Mouse (Mus musculus) bone marrow, adult 2 months (tissue): ENCODE measurements around the gene Ppm1n.
A peak's percentile ranks its signal among the peaks of the same experiment; 100 is the strongest.

Experiments
- CTCF ChIP-seq: fragments of 200-500 bp; IDR thresholded peaks from 2 replicates; pipeline ENCODE4 v1.5.1; 2011; ENCODE audit warnings: low read length, control low read depth; ENCODE audit not compliant: control insufficient read depth, insufficient read depth
- POLR2A ChIP-seq: fragments of 200-500 bp; IDR thresholded peaks from 2 replicates; pipeline ENCODE4 v1.6.1; 2011; ENCODE audit warnings: low read depth, mild to moderate bottlenecking, control low read depth, low read length, borderline replicate concordance; ENCODE audit not compliant: control insufficient read depth

DNA sequence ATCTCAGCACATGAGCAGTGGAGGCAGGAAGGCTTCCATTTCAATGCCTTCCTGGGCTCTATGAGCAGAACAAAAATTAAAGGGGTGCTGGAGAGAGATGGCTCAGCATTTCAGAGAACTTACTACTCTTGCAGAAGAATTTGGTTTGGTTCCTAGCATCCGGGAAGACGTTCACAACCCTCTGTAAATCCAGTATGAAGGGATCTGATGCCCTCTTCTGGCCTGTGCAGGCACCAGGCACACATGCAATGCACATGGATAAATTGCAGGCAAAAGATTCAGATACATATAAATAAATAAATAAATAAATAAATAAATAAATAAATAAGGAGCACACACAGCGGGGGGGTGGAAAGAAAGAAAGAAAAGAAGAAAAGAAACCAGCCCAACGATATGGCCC is 3.6 kb downstream of the Ppm1n start:
- TF ChIP-seq CTCF (peak; percentile 66), POLR2A (no peak)
